Mouse (Mus musculus) small intestine, adult 2 months (tissue): ENCODE results near the gene Tmem186.

Experiments
- CTCF ChIP-seq: fragments of 200-500 bp; IDR thresholded peaks from 2 replicates; pipeline ENCODE4 v1.5.1; 2012; ENCODE audit warnings: low read depth, mild to moderate bottlenecking, control low read depth, inconsistent platforms, low read length, moderate library complexity, mixed read lengths; ENCODE audit not compliant: insufficient replicate concordance, insufficient read length; ENCODE audit errors: extremely low read depth
- POLR2A ChIP-seq: fragments of 200-500 bp; IDR thresholded peaks from 2 replicates; pipeline ENCODE4 v1.6.1; 2012; ENCODE audit warnings: low read depth, mild to moderate bottlenecking, control low read depth, inconsistent platforms, low read length, moderate library complexity

DNA sequence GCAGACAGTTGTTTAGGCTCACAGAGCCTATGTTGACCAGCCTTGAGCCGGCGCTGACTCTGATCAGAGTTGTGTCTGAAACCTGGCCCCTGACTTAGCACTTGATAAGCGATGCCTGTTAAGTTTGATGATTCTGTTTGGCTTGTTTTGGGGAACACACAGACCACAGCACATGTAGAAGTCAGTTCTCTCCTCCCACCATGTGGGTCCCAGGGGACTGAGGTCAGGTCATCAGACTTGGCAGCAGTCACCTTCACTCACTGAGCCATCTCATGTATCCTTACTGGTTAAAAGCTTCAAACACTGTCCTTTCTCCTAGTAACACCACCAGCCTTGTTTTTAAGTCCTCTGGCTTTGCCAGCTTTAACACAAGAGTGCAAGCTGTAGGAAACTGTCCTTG, 12.5 kb upstream of the Tmem186 start:
- no peak for TF ChIP-seq CTCF
- no peak for TF ChIP-seq POLR2A
